Mouse (Mus musculus) retina, adult 2 months (tissue): ENCODE results near the gene Tfb1m.

Experiments
- DNase-seq: peaks from one replicate; pipeline ENCODE4 v3.0.0-alpha.2; 2012; ENCODE audit warnings: low read depth, low spot score

The Tfb1m gene

DNA sequence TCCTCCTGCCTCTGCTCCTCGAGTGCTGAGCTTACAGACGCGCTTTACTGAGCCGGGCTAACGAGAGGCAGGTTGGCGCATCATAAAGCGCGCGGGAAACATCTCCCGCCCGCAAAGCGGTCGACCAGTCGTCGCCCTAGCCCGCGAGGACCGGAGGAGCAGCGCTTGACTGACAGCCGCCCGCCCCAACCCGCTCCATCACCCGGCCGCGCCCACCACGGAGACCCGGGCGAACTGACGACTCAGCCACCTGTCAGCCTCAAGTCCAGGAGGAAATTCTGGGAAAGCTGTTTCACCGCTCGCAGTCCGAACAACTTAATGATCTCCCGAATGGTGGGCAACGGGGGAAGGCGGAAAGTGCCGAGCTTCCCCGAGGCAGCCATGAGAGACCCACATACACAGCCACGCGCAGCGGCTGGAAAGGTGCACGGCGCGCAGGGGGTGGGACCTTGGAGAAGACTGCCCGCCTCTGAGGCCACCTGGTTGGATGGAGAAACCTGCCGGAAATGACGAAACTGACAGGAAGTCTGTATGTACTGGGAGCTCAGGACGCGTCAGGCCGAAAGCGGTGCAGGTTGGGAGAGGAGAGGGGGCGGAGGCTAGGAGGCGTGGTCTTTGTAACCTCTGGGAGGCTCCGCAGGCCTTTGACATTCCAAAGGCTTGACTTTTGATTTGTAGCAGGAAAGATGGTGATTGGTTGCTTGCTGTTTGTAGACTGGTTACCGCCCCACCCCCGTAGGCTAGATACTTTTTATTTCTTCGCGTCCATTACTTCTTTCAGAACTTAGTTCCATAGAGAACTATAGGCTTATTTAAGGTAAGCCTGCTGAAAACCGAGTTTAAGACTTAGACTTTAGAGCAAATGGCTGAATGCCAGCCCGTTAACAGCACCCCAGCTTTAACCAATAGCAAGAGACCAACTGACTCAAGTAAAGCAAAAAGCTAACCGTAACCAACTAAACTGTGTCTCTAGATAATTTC lies at the start of gene Tfb1m:
Gene Tfb1m (minus strand): TSS at position 451 of the 981 bp plus-strand sequence.
- DNase-seq = peak; percentile 99

DNA sequence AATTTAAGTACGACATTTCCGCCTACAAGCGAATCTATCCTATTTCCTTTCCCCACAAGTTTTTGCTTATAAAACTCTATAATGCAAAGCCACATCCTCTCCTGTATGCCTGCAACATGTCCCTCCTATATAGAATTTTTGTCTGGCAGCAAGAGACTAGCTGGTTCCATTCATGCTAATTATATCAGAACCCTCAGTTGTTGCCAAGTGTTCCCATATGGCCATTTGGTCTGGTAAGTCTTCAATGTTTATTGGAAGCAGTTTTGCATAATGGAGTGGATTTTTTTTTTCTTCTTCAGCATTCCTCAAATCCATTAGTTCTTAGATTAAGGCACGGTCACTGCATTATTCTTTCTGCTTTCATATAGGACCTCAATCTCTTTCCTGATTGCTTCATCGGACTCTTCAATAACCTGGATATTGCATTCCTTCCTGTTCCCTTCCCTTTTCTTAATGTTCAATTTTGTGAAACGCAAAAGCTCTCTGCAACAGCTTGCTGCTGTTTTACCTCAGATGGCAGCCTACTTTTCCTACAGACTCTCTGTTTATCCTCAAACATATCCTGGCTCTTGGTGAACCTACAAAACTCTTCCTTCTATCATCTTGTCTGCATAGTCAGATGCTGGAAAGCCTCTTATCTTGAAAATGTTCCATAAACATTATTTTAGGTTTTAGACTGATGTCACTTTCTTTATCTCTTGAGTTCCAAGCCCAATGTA lies 45.5 kb upstream of the Tfb1m start:
- no peak for DNase-seq

DNA sequence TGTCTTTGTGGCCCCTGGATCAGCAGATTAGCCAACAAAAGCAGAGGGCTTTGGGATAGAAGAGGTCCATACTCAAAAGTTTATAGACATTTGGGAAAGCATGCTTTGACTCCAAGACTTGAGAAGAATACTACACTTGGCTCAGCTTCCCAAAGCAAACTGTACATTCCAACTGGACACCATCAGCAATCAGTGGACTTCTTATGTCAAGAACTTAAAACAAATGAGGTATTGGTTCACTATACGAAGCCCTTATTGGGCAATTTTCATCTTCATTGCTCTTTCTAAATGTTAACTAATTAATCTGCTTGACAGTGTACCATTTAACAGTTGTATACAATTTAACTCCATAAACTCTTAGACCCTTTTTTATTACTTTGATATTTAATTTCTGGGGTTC lies 40.8 kb upstream of the Tfb1m start:
- DNase-seq = no peak

DNA sequence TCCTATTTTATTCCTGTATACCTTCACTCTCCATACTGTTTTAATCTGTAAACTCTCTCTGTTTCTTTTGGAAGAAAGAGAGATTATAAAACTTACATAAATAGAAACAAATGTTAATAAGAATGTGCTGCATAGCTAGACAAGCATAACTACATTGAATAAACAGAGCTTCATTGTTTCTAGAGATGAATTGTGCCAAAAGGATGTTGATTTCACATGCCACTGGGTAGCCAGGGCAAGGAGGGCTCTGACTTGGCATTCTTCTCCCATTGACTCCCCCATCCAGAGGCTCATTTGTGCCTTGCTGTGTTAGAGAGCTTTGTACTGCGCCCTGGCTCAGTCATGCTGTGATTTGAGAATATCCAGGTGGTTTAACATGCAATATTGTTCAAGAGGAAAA lies 40.3 kb upstream of the Tfb1m start:
- no peak for DNase-seq

DNA sequence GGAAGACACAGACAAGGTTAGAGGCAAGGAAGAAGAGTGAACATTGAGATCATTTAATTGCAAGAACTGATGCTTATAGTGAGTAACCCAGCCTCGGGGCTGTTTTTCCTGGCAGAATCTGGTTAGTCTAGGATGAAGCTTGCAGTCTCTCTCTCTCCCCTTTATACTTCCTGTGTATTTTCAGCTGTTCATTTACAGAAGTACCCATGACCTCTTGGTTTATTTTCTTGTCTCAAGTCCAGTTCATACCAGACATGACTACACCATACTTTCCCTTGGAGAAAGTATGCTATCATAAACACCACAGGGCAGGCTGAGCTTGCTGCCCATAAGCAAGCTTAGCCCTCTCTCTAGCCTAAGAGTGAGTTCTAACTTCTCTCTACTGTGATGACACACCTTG lies 39.5 kb upstream of the Tfb1m start:
- no peak for DNase-seq

DNA sequence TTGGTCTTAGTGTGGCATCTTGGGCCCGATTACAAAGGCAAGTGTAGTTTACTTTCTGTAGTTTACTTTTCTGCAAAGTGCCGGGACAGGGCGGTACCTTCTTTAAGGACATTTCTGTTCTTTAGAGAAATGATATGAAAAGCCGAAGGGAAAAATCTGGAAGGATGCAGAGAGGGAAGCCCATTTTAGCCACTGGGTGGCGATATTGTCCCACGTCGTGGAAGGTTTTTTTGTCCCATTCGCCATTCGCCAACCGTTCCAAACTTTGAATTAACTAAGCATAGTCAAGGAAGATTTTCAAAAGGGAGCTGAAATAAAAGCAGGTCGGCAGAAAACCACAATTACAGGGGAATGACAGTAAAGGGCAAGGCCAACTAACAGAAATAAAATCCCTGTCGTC lies 13.3 kb upstream of the Tfb1m start:
- DNase-seq = peak; percentile 26

DNA sequence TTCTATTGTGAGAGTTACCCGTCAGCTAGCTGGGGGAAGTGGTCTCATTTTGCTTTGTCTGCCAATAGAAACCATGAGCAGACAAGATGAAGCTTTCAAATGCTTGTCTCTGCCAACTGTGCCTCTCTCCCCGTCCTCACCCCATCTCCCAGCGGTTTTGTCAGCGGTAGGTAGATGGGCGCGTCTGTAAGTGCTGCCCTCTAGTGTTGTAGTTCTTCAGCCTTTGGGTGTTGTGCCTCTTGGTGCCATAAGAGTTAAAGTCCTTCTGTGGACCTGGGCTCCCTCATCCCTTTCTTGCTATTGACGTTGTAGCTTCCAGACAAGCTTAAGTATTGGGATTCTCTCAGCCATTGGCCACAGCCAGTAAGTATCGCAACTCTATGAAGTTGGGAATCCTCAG lies 4.8 kb upstream of the Tfb1m start:
- DNase-seq = no peak

DNA sequence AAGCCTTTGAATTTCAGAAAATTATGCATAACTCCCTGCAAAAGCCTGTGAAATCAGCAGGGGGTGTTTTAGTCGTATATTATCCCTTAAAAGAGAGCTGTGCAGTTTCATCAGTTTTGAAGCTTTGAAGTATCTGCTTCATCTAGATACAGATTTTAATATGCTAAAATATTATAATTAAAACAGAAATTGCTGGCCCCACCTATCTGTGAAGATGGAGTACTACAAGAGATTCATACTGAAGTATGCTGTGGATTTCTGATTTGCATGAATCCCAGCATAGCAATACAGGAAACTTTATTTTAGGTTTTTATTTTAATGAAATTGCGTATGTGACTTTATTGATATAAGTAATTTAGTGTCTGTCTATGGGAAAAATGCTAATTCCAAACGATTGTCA lies 3.0 kb upstream of the Tfb1m start:
- no peak for DNase-seq

DNA sequence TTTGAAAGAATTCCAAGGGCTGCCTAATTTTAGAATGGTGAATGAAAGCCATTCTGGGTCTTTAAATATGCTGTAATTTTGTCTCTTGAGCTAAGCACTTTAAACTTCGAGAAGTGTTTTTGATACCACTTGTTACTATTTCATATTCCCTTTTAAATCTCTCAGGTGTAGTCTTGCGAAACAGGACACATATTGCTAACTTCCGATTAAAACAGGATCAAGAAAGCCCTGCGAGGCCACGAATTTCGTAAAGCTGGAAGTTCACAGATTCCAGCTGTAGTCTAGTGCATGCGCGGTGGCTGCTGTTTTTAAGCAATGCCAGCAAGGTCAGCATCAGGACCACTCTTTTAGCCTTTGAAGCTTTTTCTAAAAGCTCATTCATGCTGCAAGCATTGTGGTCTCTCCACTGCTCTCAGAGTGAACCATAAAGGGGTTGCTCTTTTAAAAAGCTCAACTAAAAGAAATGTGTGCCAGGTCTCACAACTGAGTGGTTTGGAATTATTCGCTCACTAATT lies 832 bp upstream of the Tfb1m start:
- DNase-seq = no peak

DNA sequence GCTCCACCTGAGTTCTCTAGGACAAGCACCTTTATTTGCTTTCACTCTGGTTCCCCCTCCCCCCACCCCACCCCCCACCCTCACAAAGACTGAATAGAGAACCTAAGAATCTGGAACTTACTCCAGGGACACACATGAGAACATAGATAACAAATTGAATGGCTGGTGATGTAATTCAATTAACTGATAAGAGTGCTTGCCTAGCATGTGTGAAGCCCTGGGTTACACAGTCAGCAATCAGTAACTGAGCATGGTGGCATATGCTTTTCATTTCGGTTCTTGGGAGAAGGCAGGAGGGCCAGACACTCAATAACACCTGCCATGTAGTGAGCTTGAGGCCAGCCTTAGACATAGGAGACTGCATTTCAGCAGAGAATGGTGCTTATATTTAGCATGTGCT lies 1.3 kb downstream of the Tfb1m start:
- DNase-seq = no peak

DNA sequence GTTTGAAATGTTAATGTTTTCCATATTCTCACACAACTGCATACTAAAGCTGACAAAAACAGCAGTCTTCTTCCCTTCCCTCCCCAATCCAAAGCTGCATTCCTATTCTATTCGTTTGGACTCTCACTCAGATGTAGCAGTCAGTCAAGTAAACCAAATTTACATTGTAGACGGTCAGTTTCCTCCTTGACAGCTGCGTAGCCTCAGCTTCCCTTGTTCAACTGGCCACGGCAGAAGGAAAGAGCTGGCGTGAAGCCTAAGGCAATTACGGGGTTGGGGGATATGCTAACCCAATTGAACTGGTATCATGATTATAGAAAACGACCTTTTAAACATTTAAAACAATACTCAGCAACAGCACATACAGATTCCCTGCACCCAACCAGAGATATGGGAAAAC lies 9.9 kb downstream of the Tfb1m start:
- no peak for DNase-seq

DNA sequence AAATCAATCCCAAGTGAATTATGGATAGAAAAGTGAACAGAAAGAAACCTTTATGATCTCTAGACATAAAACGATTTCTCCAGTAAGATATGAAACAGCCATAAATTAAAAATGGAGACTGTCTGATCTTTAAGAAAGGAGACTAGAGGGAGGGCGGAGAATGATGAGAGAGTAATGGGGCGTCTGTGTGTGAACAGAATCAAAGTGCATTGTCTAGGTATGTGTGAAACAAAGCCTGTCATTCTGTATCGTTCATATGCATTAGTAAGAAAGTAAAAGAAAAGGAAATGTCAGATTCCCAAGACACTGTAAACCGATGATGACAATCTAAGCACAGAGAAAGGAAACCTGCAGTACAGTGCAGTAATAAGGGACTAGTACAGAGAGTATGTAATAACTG lies 16.5 kb downstream of the Tfb1m start:
- no peak for DNase-seq

DNA sequence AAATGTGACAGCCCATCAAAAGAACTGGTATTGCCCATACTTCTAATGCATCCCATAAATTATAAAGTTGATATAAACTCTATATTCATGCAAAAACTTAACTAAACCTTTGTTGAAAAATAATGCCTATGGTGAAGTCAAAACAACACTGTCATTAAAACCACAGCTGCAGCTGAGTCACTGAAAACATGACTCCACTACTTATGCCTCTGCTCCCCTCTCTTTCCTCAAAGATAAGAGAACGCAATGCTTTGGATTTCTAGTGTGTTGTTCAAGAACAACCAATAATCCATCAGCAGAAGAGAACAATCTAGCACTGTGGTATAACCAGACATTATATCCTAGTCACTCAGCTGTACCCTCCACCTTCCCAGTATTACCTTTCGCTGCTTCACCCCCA lies 17.3 kb downstream of the Tfb1m start:
- DNase-seq = no peak

DNA sequence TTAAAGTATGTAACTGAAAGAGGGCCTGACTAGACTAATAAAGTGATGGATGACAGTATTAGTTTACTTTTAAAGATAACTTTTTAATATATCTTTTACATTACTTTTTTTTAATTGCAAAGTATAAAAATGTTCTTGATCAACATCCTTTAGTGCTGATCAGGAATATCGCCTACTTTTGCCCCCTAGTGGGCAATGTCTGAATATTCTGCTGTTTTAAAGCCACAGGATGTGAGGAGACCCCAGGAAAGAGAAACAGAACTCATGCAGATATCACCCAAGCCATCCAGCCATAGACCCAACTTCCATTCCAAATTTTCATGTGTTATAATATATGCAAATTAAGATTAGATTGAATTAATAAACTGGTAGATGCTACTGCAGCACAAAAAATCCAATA lies 24.2 kb downstream of the Tfb1m start:
- no peak for DNase-seq

DNA sequence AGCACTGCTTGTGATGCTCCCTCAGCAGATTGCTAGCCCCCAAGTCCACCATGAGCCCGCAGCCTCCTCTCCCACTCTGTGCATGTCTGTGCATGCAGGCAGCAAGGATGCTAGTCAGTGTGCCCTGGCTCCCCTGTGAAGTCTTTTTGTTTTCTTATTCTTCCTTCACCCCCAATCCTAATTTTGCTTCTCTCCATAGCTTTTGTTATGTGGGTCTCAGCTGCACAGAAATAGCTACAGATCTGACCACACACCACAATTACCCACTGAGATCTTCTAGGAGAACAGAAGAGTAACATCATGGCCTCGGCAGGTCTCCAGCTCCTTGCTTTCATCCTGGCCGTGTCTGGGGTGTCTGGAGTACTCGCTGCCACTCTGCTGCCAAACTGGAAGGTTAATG lies 25.3 kb downstream of the Tfb1m start, which contains the start of gene Cldn20:
Gene Cldn20 (plus strand): TSS at position 301 of the 400 bp plus-strand sequence.
- DNase-seq = no peak

DNA sequence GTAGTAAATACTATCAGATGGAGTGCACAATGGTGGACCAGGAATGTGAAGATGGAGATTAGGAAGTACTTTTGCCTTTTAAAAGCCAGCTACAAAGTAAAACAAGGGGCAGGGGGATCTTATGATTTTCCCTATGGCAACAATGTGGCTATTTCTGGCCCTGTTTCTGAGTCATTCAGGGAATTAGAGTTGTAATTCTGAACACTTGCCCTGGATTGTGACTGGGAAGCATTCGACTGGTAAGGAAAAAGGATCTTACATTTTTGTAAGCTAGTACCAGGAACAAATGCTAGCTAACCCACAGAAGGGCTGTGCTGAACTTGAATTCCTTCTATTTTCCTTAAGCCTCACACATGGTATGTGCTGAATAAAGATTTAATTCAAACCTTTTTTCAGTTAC lies 25.9 kb downstream of the Tfb1m start:
- no peak for DNase-seq

DNA sequence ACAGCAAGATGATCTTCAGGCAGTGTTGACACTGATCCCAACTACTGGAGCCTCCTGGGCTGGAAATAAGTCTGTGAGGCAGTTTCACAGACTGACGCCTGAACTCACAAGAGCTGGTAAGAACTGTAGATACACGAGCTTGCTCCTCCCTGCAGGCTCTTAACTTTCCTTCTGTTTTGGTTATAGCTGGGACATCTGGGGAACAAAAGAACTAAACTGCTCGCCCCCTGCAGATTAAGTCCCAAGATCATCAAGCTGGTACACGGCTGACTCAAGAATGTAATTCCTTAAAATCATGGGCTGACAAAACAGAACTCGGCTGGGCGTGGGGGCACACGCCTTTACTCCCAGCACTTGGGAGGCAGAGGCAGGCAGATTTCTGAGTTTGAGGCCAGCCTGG lies 27.0 kb downstream of the Tfb1m start:
- no peak for DNase-seq

DNA sequence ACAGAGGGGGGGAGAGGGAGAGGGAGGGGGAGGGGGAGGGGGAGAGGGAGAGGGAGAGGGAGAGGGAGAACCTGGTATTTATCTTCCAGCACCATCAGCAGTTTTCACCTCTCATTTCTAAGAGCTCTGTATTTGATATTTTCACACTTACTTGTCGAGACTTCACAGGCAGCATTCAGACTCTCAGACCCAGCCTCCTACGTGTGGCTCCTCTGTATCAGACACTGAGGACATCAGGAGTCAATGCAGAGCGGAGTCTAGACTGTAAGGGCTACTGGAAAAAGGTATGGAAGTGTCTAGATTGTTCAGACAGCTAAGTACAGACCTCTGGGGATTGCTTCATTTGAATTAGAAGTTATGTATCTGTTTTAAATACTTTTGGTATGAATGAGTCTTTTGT lies 28.1 kb downstream of the Tfb1m start:
- DNase-seq = no peak

DNA sequence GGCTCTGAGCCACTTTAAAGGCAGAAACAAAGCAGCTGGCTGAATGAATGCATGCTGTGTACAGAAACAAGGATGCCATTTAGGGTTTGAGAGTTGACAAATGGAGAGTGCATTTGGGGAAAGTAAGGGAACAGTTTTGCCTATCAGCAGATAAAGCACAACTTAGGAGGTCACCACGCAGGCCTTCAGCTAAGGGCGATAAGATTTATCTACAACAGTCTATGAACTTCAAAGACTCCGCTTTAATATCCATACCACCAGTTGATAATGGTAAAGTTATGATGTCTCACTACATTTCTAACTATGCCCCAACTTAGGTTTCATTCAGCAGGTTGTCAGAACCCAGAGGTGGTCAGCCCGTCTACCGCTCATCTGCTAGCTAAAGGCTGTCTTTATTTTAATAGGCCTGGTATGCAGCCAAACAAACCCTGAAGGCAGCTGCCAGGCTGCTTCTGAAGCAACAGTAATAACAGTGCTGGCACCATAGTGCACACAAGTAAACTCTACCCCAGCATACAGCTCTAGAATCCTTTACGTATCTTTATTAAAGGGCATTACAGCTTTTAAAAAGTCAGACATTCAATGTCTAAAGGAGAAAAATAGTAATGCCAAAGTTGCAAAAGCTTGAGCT lies 29.6 kb downstream of the Tfb1m start:
- no peak for DNase-seq

DNA sequence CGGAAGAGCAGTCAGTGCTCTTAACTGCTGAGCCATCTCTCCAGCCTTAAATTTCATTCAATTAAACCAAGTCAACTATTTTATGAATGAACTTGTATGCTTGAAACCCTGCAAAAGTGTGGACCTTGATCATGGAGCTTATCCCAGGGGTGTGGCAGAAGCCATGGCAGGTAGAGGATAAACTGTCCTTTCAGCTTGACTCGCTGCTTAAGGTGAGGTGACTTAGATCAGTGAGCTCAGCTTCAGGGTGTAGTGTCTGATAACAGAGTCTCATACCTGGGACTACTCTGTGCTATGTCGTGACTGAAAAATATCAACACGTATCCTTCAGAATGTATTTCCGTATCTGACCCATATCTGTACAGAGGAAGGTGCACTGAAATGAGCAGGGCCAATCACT lies 37.2 kb downstream of the Tfb1m start:
- DNase-seq = no peak

DNA sequence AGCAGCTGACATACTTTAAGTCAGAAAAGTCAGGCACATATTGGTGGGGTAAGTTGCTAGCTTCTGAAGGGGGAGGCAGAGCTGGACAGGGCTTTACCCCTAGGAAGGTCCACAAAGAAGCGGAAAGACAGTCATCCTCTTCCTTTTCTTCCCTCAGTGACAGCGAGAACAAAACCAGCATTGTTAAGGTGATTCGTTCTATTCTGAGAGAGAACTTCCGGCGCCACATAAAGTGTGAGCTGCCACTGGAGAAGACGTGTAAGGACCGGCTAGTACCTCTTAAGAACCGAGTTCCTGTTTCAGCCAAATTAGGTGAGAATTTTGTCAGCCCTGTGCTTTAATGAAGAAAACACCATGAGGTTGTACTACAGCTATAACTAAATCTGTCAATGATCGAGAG lies 41.2 kb downstream of the Tfb1m start:
- DNase-seq = no peak

DNA sequence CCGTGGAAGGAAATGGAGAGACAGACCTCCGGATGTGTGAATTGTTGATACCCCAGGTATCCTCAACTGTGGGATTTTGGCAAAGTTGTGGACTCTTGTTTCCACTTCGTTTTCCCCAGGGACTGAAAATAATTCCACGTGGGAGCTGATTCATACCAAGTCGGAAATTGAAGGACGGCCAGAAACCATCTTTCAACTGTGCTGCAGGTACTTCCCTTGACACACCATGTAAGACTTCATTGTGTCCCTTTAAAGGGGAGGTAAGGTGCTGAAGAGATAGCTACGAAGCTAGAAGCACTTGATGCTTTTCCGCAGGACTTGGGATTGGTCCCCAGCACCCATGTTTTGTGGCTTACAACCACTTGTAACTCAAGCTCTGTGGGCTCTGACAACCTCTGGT lies 41.7 kb downstream of the Tfb1m start:
- DNase-seq = no peak
